Mouse (Mus musculus) granulocyte monocyte progenitor cell, adult 5-6 weeks (primary cell): ENCODE results near the gene Crat. TPM values are rescaled to one million over a fixed set of nuclear protein-coding genes. Genes with fewer than 3 reads are reported as not detected.
A peak's percentile ranks its signal among the peaks of the same experiment; 100 is the strongest.

Experiments
- ATAC-seq: replicated peaks from 2 replicates; pipeline ENCODE4 v1.8.0; 2016; ENCODE audit warnings: mild to moderate bottlenecking, moderate TSS enrichment, inconsistent platforms; ENCODE audit not compliant: poor library complexity, severe bottlenecking
- total RNA-seq, 2 experiments: library from RNA; stranded (forward) in 1 of 2; stranded (reverse) in 1 of 2; fragments of 200-712, 200-1000 nt in 1 of 2; fragments of >200 nt in 1 of 2; fragmentation: Nextera tagmentation in 1 of 2; gene quantifications; 2 replicates each; pipeline ENCODE4 v1.2.3; 2014 to 2017

The Crat gene
- total RNA-seq, 2 experiments from 2014 or later, result 14.7 to 35.3 TPM

GRCm38 (mm10) chr2:30379307-30379706, 36.3 kb downstream of the Crat start:
- ATAC-seq, result no peak

- ATAC-seq, result no peak
Measured at GRCm38 (mm10) chr2:30377721-30378120, 37.9 kb downstream of the Crat start.

GRCm38 (mm10) chr2:30375893-30376292, 39.7 kb downstream of the Crat start:
- ATAC-seq, result no peak

- no peak for ATAC-seq
Measured at GRCm38 (mm10) chr2:30372726-30373125, 42.9 kb downstream of the Crat start.

GRCm38 (mm10) chr2:30371544-30371943, 44.1 kb downstream of the Crat start:
- no peak for ATAC-seq

GRCm38 (mm10) chr2:30366203-30366602, 49.4 kb downstream of the Crat start:
- no peak for ATAC-seq

- ATAC-seq, result no peak
Measured at GRCm38 (mm10) chr2:30365281-30366069, 50.1 kb downstream of the Crat start.

- ATAC-seq, result peak; percentile 95
Measured at GRCm38 (mm10) chr2:30363773-30364650, 51.6 kb downstream of the Crat start, which contains the start of gene Miga2. TSS of gene Miga2 (plus strand) at chr2:30364233.

- no peak for ATAC-seq
Measured at GRCm38 (mm10) chr2:30362865-30363264, 52.7 kb downstream of the Crat start.

- no peak for ATAC-seq
Measured at GRCm38 (mm10) chr2:30360626-30361025, 55.0 kb downstream of the Crat start.

GRCm38 (mm10) chr2:30358533-30359531, 56.8 kb downstream of the Crat start, which contains the start of gene Sh3glb2:
TSS of gene Sh3glb2 (minus strand) at chr2:30359337.
- peak; percentile 49 for ATAC-seq

- no peak for ATAC-seq
Measured at GRCm38 (mm10) chr2:30357552-30358510, 57.8 kb downstream of the Crat start.

GRCm38 (mm10) chr2:30356906-30357305, 58.7 kb downstream of the Crat start:
- ATAC-seq, result no peak

- ATAC-seq, result no peak
Measured at GRCm38 (mm10) chr2:30356266-30356665, 59.3 kb downstream of the Crat start.

GRCm38 (mm10) chr2:30355861-30356260, 59.8 kb downstream of the Crat start:
- no peak for ATAC-seq

GRCm38 (mm10) chr2:30351149-30351548, 64.5 kb downstream of the Crat start:
- ATAC-seq, result peak; percentile 39
